Mouse (Mus musculus): Measurements from ENCODE around the gene Eri3. TPM values are rescaled to one million over a fixed set of nuclear protein-coding genes. Genes with fewer than 3 reads are reported as not detected.

The Eri3 gene
- polyA plus RNA-seq, 1 experiment from 2014 or later: 146 TPM

GRCm38 (mm10) chr4:117682463-117682862 is 132.3 kb downstream of the Eri3 start:
- H3K27ac ChIP-seq (ENCODE audit: low read depth, low read length): no peak overlapping the region
- no peaks in the 10 kb centered on the region for H3K9me3 ChIP-seq (ENCODE audit: control insufficient read depth, low read length)
- peak overlapping the region; percentile 69; the same call in 1 of the 2 replicates for H3K9ac ChIP-seq (ENCODE audit: low read length)
- H3K4me1 ChIP-seq (replicated peaks; ENCODE audit: control insufficient read depth, insufficient read depth, low read length): peaks cover 3% of the 10 kb centered on the region; the same call in 1 of the 2 replicates
- peak overlapping the region; percentile 79 for H3K4me3 ChIP-seq (ENCODE audit: low read depth, low read length)
- ATAC-seq (replicated peaks; ENCODE audit: low FRiP score) (peak; percentile 53; the same call in 1 of the 2 replicates), DNase-seq (ENCODE audit: low spot score) (no peak)
- no peaks in the 10 kb centered on the region for H3K36me3 ChIP-seq (ENCODE audit: control insufficient read depth, insufficient read depth, low read length)
- peak overlapping the region; percentile 76 for H3K4me2 ChIP-seq (ENCODE audit: low read depth, low read length, severe bottlenecking)
- H3K27me3 ChIP-seq (ENCODE audit: control insufficient read depth, insufficient read depth, low read length): no peaks in the 10 kb centered on the region

DNA sequence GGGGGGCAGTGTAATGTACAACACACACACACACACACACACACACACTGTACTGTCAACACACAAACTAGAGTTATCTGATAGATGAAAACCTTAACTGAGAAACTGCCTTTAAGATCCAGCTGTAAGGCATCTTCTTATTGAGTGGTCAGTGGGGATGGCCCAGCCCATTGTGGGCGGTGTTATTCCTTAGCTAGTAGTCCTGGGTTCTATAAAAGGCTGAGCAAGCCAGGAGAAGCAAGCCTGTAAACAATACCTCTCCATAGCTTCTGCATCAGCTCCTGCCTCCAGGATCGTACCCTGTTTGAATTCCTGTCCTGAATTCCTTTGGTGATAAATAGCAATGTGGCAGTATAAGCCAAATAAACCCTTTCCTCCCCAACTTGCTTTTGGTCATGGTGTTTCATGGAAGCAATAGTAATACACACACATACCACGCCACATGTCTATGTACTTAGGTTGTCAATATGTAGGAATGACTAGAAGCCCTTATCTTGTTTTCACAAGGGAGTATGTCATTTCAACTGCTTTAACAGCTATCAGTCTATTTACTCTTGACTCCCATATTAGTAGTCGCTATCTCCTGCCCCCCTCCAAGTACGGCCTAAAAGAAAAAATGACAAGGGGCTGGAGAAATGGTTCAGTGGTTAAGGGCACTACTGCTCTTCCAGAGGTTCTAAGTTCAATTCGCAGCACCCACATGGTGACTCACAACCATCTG is 133.0 kb downstream of the Eri3 start:
- 84% methylated on average over 6 of the region's 6 CpGs for WGBS
- Histone ChIP-seq H3K9me3 (ENCODE audit: control insufficient read depth, low read length) (no peaks in the 10 kb centered on the region), H3K4me2 (ENCODE audit: low read depth, low read length, severe bottlenecking) (no peak overlapping the region), H3K36me3 (ENCODE audit: control insufficient read depth, insufficient read depth, low read length) (no peaks in the 10 kb centered on the region), H3K9ac (ENCODE audit: low read length) (no peak overlapping the region), H3K27me3 (ENCODE audit: control insufficient read depth, insufficient read depth, low read length) (no peaks in the 10 kb centered on the region), H3K27ac (ENCODE audit: low read depth, low read length) (no peak overlapping the region), H3K4me1 (replicated peaks; ENCODE audit: control insufficient read depth, insufficient read depth, low read length) (peaks cover 3% of the 10 kb centered on the region; the same call in 1 of the 2 replicates), H3K4me3 (ENCODE audit: low read depth, low read length) (no peak overlapping the region)
- no peak for DNase-seq (ENCODE audit: low spot score)
- no peak for ATAC-seq (replicated peaks; ENCODE audit: low FRiP score)

DNA sequence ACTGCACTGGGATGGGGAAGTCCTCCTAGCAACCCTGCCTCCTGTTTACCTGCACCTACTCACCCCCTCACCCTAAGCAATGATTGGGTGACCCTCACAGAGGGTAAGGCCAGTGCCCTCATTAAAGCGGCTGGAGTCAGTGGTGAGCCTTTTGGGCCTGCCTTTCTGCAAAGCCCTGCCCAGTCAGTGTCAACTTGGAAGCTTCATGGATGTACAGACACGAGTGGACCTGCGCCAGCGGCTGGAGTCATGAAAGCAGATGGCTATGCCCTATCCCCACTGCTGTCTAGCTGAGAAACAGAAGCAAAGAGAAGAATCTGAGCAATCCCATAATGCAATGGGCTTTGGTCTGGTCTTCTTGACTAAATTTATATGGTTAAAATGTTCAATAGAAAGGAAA is 136.2 kb downstream of the Eri3 start:
- DNase-seq (ENCODE audit: low spot score): no peak
- Histone ChIP-seq H3K36me3 (ENCODE audit: control insufficient read depth, insufficient read depth, low read length) (no peaks in the 10 kb centered on the region), H3K27ac (ENCODE audit: low read depth, low read length) (no peak overlapping the region), H3K4me2 (ENCODE audit: low read depth, low read length, severe bottlenecking) (no peak overlapping the region), H3K4me3 (ENCODE audit: low read depth, low read length) (no peak overlapping the region), H3K4me1 (replicated peaks; ENCODE audit: control insufficient read depth, insufficient read depth, low read length) (peaks cover 2% of the 10 kb centered on the region; the same call in 1 of the 2 replicates), H3K27me3 (ENCODE audit: control insufficient read depth, insufficient read depth, low read length) (no peaks in the 10 kb centered on the region), H3K9me3 (ENCODE audit: control insufficient read depth, low read length) (no peaks in the 10 kb centered on the region), H3K9ac (ENCODE audit: low read length) (no peak overlapping the region)
- ATAC-seq (replicated peaks; ENCODE audit: low FRiP score): no peak
- WGBS: 92% methylated on average over 4 of the region's 4 CpGs

DNA sequence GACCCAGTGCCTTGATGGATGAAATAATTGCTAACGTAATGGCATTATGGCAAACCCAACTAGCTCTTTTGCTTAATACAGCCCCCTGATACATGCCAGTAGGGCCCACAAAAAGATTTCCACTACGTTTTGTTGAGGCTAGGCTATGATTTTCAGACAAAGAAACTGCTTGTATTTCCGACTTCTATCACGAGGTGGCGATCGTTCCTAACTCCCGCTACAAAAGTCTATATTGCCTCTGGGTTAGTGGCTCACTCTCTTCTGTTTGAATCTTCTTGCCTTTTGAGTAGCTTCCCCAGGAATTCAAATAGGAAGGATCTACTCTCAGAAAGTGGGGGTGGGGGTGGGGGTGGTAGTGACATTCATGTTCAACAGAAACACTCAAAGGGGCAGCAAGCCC is 155.2 kb downstream of the Eri3 start:
- DNase-seq (ENCODE audit: low spot score) (peak; percentile 64), ATAC-seq (replicated peaks; ENCODE audit: low FRiP score) (no peak)
- no peak overlapping the region for H3K9ac ChIP-seq (ENCODE audit: low read length)
- H3K4me2 ChIP-seq (ENCODE audit: low read depth, low read length, severe bottlenecking): no peak overlapping the region
- 7% methylated on average over 7 of the region's 7 CpGs for WGBS
- H3K4me1 ChIP-seq (replicated peaks; ENCODE audit: control insufficient read depth, insufficient read depth, low read length): no peaks in the 10 kb centered on the region
- no peak overlapping the region for H3K4me3 ChIP-seq (ENCODE audit: low read depth, low read length)
- H3K36me3 ChIP-seq (ENCODE audit: control insufficient read depth, insufficient read depth, low read length): no peaks in the 10 kb centered on the region
- no peaks in the 10 kb centered on the region for H3K27me3 ChIP-seq (ENCODE audit: control insufficient read depth, insufficient read depth, low read length)
- no peak overlapping the region for H3K27ac ChIP-seq (ENCODE audit: low read depth, low read length)
- no peaks in the 10 kb centered on the region for H3K9me3 ChIP-seq (ENCODE audit: control insufficient read depth, low read length)

DNA sequence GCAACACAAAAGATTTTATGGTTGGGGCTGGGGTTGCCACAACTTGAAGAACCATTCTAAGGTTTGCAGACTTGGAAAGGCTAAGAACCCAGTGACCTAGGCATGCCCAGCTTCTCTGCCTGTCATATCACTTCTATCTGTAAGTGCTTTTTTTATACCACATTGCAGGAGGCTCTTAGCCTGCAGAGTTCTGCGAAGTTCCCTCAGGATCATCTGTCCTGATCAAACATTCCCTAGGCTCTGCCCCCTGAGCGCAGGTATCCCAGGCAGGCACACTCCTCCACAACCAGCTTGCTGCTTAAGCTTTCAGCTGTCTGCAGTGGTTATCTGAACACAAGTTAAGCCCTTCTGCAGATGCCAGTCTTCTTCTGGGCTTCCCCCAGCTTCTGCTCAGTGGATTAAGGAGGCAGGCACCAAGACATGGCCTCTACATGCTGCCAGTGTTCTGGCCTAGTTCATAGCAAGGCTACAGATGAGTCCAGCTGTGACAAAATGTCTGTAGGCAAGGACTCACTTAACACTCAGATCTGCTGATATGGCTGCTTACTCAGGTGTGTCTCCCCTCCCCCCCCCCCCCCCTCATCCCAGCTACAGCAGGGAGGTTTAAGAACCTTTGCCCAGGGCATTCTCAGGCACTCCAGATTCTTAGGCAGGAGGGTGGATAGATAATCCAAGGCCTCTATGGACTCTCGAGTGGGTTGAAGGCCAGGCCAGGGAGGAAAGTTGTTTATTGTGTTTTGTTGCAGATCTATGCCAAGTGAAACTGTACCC is 158.8 kb downstream of the Eri3 start:
- no peaks in the 10 kb centered on the region for H3K4me1 ChIP-seq (replicated peaks; ENCODE audit: control insufficient read depth, insufficient read depth, low read length)
- no peaks in the 10 kb centered on the region for H3K9me3 ChIP-seq (ENCODE audit: control insufficient read depth, low read length)
- no peaks in the 10 kb centered on the region for H3K36me3 ChIP-seq (ENCODE audit: control insufficient read depth, insufficient read depth, low read length)
- no peak for DNase-seq (ENCODE audit: low spot score)
- H3K27me3 ChIP-seq (ENCODE audit: control insufficient read depth, insufficient read depth, low read length): no peaks in the 10 kb centered on the region
- H3K9ac ChIP-seq (ENCODE audit: low read length): no peak overlapping the region
- no peak for ATAC-seq (replicated peaks; ENCODE audit: low FRiP score)
- no peak overlapping the region for H3K4me3 ChIP-seq (ENCODE audit: low read depth, low read length)
- WGBS: 84% methylated on average over 3 of the region's 3 CpGs
- no peak overlapping the region for H3K4me2 ChIP-seq (ENCODE audit: low read depth, low read length, severe bottlenecking)
- no peak overlapping the region for H3K27ac ChIP-seq (ENCODE audit: low read depth, low read length)

- no peaks in the 10 kb centered on the region for H3K4me1 ChIP-seq (replicated peaks; ENCODE audit: control insufficient read depth, insufficient read depth, low read length)
- no peak overlapping the region for H3K4me2 ChIP-seq (ENCODE audit: low read depth, low read length, severe bottlenecking)
- no peak overlapping the region for H3K9ac ChIP-seq (ENCODE audit: low read length)
- 90% methylated on average over 3 of the region's 3 CpGs for whole genome bisulfite sequencing
- no peak overlapping the region for H3K4me3 ChIP-seq (ENCODE audit: low read depth, low read length)
- no peak overlapping the region for H3K27ac ChIP-seq (ENCODE audit: low read depth, low read length)
- ATAC-seq (replicated peaks; ENCODE audit: low FRiP score) (no peak), DNase-seq (ENCODE audit: low spot score) (no peak)
- H3K27me3 ChIP-seq (ENCODE audit: control insufficient read depth, insufficient read depth, low read length): no peaks in the 10 kb centered on the region
- H3K36me3 ChIP-seq (ENCODE audit: control insufficient read depth, insufficient read depth, low read length): no peaks in the 10 kb centered on the region
- no peaks in the 10 kb centered on the region for H3K9me3 ChIP-seq (ENCODE audit: control insufficient read depth, low read length)
These were observed 162.1 kb downstream of the Eri3 start for GRCm38 (mm10) chr4:117712314-117712713.

GRCm38 (mm10) chr4:117713303-117714098 is 163.3 kb downstream of the Eri3 start:
- H3K9me3 ChIP-seq (ENCODE audit: control insufficient read depth, low read length): no peaks in the 10 kb centered on the region
- DNase-seq (ENCODE audit: low spot score): no peak
- H3K36me3 ChIP-seq (ENCODE audit: control insufficient read depth, insufficient read depth, low read length): no peaks in the 10 kb centered on the region
- H3K4me2 ChIP-seq (ENCODE audit: low read depth, low read length, severe bottlenecking): no peak overlapping the region
- H3K4me3 ChIP-seq (ENCODE audit: low read depth, low read length): no peak overlapping the region
- H3K4me1 ChIP-seq (replicated peaks; ENCODE audit: control insufficient read depth, insufficient read depth, low read length): no peaks in the 10 kb centered on the region
- no peak overlapping the region for H3K9ac ChIP-seq (ENCODE audit: low read length)
- H3K27ac ChIP-seq (ENCODE audit: low read depth, low read length): no peak overlapping the region
- H3K27me3 ChIP-seq (ENCODE audit: control insufficient read depth, insufficient read depth, low read length): no peaks in the 10 kb centered on the region
- 80% methylated on average over 6 of the region's 6 CpGs for WGBS
- ATAC-seq (replicated peaks; ENCODE audit: low FRiP score): no peak

Measured in forebrain, embryonic 11.5 days (tissue).